Mouse (Mus musculus) mammary gland, adult 2 months (tissue): Measurements from ENCODE around the gene Olfr357. TPM values are rescaled to one million over a fixed set of nuclear protein-coding genes. Genes with fewer than 3 reads are reported as not detected.

Experiments used
- polyA plus RNA-seq: library from polyadenylated mRNA; depleted of rRNA; stranded (reverse); fragments of >200 nt; gene quantifications from 2 replicates; pipeline ENCODE4 v1.2.3, GENCODE M21; 2012; ENCODE audit warnings: low replicate concordance; rRNA removed

Gene Olfr357
- not detected in 2 replicates for polyA plus RNA-seq

GRCm38 (mm10) chr2:36993527-36993926 is at the start of gene Olfr357:
TSS of gene Olfr357 (plus strand) at chr2:36993827.

GRCm38 (mm10) chr2:37009235-37009634 is 15.6 kb downstream of the Olfr357 start, which contains the start of gene Olfr358:
TSS of gene Olfr358 (minus strand) at chr2:37009335.

Other genes with a start within 250 kb of the Olfr357 start
- not detected in 2 replicates for gene Olfr348, start 209.6 kb upstream of the Olfr357 start, polyA plus RNA-seq
- not detected in 2 replicates for gene Olfr50, start 203.3 kb upstream of the Olfr357 start, polyA plus RNA-seq
- gene Olfr3, start 176.8 kb upstream of the Olfr357 start, polyA plus RNA-seq, result not detected in 2 replicates
- not detected in 2 replicates for gene Olfr350, start 147.5 kb upstream of the Olfr357 start, polyA plus RNA-seq
- not detected in 2 replicates for gene Olfr351, start 131.2 kb upstream of the Olfr357 start, polyA plus RNA-seq
- gene Olfr352, start 125.4 kb upstream of the Olfr357 start, polyA plus RNA-seq, result not detected in 2 replicates
- not detected in 2 replicates for gene Olfr353, start 100.9 kb upstream of the Olfr357 start, polyA plus RNA-seq
- not detected in 2 replicates for gene Olfr354, start 88.1 kb upstream of the Olfr357 start, polyA plus RNA-seq
- gene Olfr355, start 64.9 kb upstream of the Olfr357 start, polyA plus RNA-seq, result not detected in 2 replicates
- gene Olfr356, start 56.7 kb upstream of the Olfr357 start, polyA plus RNA-seq, result not detected in 2 replicates
- not detected in 2 replicates for gene Olfr358, start 15.5 kb downstream of the Olfr357 start, polyA plus RNA-seq
- gene Olfr360, start 71.9 kb downstream of the Olfr357 start, polyA plus RNA-seq, result not detected in 2 replicates
- not detected in 2 replicates for gene Olfr361, start 95.5 kb downstream of the Olfr357 start, polyA plus RNA-seq
- gene Olfr362, start 124.1 kb downstream of the Olfr357 start, polyA plus RNA-seq, result not detected in 2 replicates
- gene Olfr364-ps1, start 145.5 kb downstream of the Olfr357 start, polyA plus RNA-seq, result not detected in 2 replicates
- gene Olfr365, start 194.4 kb downstream of the Olfr357 start, polyA plus RNA-seq, result not detected in 2 replicates
- not detected in 2 replicates for gene Olfr366, start 217.7 kb downstream of the Olfr357 start, polyA plus RNA-seq